Mouse (Mus musculus) bone marrow macrophage, adult 2 months (primary cell): ENCODE data around the gene Rars.

Experiments used
- CTCF ChIP-seq: IDR thresholded peaks from 2 replicates; pipeline ENCODE4 v1.5.1; 2012; ENCODE audit warnings: low read depth, mild to moderate bottlenecking, low read length, moderate library complexity
- POLR2A ChIP-seq: IDR thresholded peaks from 2 replicates; pipeline ENCODE4 v1.6.1; 2012; ENCODE audit warnings: mild to moderate bottlenecking, low read depth, low read length, borderline replicate concordance

GRCm38 (mm10) chr11:35854941-35855340, 20.6 kb upstream of the Rars start:
- TF ChIP-seq POLR2A (no peak), CTCF (no peak)
